Mouse (Mus musculus) heart, adult 2 months (tissue): ENCODE results near the gene 1810062G17Rik.

Experiments
- CTCF ChIP-seq: fragments of 200-600 bp; IDR thresholded peaks from 2 replicates; pipeline ENCODE4 v1.8.1; 2022; ENCODE audit warnings: antibody characterized with exemption, mild to moderate bottlenecking, moderate library complexity
- POLR2A ChIP-seq: fragments of 200-500 bp; IDR thresholded peaks from 2 replicates; pipeline ENCODE4 v1.6.1; 2011; ENCODE audit warnings: mild to moderate bottlenecking, low read depth, low read length, control low read depth; ENCODE audit not compliant: insufficient read depth

DNA sequence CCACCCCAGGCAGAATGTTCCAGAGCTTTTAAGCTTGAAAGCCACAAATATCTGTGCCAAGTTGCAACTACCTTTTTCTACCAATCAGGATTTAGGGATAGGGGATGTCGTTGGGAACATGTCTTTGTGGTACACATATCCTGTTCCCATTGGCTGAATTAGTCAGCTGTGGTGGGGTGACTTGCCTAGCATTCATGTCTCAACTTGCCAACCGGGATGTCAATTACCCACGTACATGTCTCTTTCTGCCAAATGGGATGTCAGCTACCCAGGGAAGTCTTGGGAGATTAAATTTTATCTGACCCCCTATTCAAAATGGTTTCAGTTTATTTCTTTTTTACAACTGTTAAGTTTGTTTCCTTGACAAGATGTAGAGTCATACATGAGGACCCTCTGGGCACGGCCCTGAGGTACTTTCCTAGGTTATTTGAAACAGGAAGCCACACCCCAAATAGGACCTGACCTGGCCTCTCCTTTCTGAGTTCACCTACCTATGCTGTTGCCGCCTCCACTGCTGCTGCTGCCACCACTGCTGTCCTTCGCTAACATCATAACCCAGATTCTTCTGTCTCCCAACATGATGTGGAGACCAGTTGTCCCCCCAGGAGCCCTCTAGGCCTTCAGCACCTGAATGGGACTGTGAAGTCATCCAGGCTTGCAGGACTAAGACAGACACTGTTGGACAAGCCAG, 13.3 kb downstream of the 1810062G17Rik start:
- TF ChIP-seq CTCF (no peak), POLR2A (no peak)
